Mouse (Mus musculus) regulatory T cell (primary cell): ENCODE results near the gene Arhgef28.

Experiments
- in situ Hi-C: fragments of 300-600 bp; cut with MboI, MseI; formaldehyde crosslinking; loops from one replicate; pipeline ENCODE4 v1.15.1; 2025; ENCODE audit warnings: high pct_unique_total_duplicates

Gene Arhgef28

GRCm38 (mm10) chr13:98205771-98206545 is at the start of gene Arhgef28:
Arhgef28 (minus strand) TSS chr13:98206439.
- in situ Hi-C loops, result no loop called here

- in situ Hi-C loops, result loop anchor here (25.0 kb wide), 1 partner anchor 1832 kb away; no protein-coding TSS in a partner anchor
Observed at GRCm38 (mm10) chr13:98254921-98255320, 48.7 kb upstream of the Arhgef28 start.

DNA sequence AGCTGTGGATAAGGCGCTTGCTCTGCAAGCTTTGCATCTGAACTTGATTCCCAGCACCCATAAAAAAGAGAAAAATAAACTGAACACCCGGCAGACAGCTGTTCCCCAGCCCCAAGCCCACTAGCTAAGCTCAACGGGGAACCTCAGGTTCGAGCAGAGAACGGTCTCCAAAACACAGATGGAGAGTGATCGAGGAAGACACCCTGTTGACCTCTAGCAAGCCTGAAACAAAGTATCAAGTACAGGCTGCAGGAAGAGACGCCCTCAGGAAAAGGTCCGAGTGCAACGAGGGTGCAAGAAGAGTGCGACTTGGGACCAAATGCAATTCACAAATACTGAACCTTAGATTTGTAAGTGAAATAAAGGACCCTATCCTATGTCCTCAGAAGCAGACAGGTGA is 43.4 kb upstream of the Arhgef28 start:
- in situ Hi-C loops, result no loop called here

GRCm38 (mm10) chr13:98245386-98245785 is 39.1 kb upstream of the Arhgef28 start:
- in situ Hi-C loops, result no loop called here

- in situ Hi-C loops, result no loop called here
Observed at GRCm38 (mm10) chr13:98244571-98245350, 38.5 kb upstream of the Arhgef28 start.

DNA sequence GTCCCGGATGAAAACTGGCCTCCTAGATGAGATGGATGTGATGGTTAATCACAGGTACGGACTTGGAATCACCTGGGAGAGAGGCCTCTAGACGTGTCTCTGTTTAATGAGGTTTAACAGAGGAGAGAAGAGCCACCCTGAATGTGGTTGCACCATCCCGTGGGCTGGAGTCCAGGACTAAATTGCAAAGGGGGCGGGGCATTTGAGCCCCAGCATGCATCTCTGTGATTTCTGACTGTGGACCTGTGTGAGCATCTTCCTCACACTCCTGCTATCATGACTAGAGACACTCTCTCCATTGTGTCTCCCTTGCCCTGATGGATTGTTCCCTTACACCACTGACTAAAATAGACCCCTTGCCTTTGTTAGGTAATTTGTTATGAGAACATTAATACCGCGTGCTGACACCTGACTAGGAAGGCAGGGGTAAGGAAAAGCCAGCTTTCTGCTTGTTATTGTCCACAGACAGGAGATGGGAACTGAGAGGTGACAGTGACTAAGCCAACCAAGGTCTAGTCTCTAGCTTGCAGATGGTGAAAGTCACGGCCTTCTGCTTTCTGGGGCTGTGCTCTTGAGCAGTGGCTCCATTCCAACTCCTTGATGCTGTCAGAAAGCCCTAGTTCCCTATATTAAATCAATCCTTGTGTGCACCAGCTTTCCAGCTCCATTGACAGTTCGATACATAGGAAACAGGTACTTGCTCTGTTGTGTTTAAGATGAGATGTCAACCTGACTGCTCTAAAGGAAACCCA is 35.5 kb upstream of the Arhgef28 start:
- in situ Hi-C loops, result no loop called here

DNA sequence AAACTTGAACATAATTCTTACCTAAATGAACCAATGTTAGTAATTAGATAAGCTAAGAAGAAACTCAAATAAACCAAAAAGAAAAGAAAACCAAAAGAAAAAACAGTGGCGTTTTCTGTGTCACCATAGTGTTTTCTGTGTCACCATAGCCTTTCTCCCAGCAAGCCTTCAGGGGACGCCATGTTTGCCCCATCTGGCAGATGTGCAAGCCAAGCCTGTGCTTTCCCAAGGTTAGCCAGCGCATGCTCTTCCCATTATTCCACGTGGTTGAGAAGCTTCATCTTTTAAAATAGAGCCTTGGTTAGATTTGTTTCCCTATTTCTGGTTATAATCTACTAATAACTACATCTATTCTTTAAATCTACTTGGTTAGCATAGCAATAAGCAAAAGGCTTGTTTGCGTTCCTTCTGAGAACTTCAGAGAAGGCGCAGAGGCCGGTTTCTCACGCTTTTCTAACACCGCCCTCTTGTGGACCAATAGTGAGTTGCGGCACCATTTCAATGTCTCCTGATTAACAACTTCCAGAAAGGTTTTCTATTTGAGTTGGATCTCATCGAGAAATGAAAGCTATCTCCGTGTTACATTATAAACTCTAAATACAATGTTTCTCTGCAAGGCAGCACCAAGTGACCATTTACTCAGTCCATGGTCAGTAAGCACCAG is 33.9 kb upstream of the Arhgef28 start:
- in situ Hi-C loops, result no loop called here

GRCm38 (mm10) chr13:98235451-98235850 is 29.2 kb upstream of the Arhgef28 start:
- in situ Hi-C loops, result no loop called here

DNA sequence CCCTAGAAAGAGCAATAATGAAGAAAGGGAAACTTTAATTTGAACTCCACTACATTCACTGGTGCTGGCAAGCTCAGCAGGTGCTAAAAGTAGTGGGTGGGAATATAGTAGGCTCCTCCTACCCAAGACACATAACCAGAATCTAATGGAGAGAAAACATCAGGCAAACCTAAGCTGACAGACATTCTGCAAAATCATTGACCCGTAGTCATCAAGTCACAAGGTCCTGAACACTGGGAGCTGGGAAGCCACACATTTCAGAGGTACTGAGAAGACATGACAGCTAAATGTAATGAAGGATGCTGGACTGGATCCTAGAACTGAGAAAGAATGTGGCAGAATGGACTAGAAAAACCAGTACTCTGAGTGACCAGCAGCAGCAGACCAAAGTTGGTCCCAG is 24.3 kb upstream of the Arhgef28 start:
- in situ Hi-C loops, result loop anchor here (5.0 kb wide), 1 partner anchor 203 kb away; no protein-coding TSS in a partner anchor

DNA sequence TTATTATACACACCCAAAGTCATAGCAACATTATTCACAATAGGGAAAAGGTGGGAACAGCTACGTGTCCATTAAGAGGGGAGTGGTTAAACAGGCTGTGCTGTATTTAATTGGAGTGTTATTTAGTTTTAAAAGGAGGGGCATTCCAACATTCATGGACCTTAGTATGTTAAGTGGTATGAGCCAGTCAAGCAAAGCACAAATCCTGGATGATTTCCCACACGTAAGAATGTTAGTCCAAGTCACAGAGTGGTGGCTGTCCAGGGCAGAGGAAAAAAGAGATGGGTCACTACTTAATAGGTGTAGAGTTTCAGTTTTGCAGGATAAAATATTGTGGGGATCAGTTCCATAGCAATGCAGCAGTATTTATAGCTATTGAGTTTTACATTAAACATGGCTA is 20.0 kb upstream of the Arhgef28 start:
- in situ Hi-C loops, result no loop called here

DNA sequence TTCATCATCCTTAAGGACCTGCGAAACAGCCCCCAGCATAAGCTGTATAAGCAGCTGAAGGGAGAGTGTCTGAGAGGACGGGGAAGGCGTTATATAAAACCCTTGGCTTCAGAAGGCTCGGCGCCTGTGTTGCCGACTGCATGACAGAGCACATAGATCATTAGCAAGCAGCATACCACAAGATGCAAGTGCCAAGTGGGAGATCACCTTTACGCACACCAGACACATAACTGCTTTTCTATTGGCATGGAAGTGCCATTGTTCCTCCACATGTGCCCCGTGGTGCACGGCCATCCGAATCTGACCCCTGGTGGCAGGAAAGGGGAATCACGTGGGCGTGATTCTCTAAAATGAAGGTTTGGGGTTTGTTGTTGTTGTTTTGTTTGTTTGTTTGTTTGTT is 16.6 kb upstream of the Arhgef28 start:
- in situ Hi-C loops, result no loop called here

GRCm38 (mm10) chr13:98210137-98210536 is 3.9 kb upstream of the Arhgef28 start:
- in situ Hi-C loops, result no loop called here

DNA sequence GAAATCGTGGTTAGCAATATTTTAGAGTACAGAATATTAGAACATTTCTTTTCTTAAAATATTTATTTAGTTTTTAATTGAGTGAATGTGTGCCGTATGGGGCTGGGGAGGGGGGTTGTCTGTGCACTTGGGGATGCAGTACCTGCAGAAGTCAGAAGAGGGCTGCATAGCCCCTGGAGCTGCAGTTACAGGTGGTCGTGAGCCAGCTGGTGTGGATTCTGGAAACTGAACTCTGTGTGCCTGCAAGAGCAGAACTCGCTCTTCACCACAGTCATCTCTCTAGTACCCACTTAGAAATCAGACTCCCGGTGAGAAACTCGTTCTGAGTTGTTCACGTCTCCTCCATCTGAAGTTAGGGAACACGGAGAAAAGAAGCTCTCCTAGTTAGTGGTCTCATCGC is 2.6 kb upstream of the Arhgef28 start:
- in situ Hi-C loops, result no loop called here

- in situ Hi-C loops, result no loop called here
Observed at GRCm38 (mm10) chr13:98206546-98206870, 269 bp upstream of the Arhgef28 start.

DNA sequence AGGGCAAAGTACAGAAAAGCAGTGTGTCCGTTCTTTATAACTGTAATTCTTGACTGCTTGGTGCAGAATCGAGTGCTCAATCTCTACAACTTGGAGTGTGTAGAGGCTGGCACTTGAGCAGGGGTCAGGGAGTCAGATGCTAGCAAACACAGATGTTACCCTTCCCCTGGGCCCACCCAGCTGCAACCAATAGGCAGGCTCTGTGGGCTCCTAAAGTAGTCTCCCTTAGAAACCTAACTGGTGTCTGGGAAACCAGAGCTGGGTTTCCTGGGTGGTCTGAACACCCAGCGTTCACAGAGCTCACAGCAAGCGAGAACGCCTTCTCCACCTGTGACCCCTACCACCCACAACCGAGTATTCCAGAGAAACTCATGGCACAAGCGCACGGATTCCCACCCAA is 1.1 kb downstream of the Arhgef28 start:
- in situ Hi-C loops, result no loop called here

- in situ Hi-C loops, result no loop called here
Observed at GRCm38 (mm10) chr13:98204371-98204770, 1.9 kb downstream of the Arhgef28 start.

GRCm38 (mm10) chr13:98201436-98201835 is 4.8 kb downstream of the Arhgef28 start:
- in situ Hi-C loops, result no loop called here

- in situ Hi-C loops, result no loop called here
Observed at GRCm38 (mm10) chr13:98192596-98192995, 13.6 kb downstream of the Arhgef28 start.

DNA sequence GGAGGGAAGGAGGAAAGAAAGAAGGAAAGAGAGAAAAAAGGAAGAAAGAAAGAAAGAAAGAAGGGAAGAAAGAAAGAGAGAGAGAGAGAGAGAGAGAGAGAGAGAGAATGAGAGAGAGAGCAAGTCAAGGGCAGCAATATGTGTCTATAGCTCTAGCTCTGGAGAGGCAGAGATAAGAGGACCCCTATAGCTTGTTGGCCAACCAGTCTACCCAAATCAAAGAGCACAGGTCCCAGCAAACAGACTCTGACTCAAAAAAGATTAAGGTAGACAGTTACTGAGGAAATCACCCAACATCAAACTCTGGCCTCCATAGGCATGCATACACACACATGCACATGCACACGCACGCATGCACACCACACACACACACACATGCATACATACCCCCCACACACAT is 17.7 kb downstream of the Arhgef28 start:
- in situ Hi-C loops, result no loop called here

- in situ Hi-C loops, result no loop called here
Observed at GRCm38 (mm10) chr13:98187904-98188303, 18.3 kb downstream of the Arhgef28 start.

DNA sequence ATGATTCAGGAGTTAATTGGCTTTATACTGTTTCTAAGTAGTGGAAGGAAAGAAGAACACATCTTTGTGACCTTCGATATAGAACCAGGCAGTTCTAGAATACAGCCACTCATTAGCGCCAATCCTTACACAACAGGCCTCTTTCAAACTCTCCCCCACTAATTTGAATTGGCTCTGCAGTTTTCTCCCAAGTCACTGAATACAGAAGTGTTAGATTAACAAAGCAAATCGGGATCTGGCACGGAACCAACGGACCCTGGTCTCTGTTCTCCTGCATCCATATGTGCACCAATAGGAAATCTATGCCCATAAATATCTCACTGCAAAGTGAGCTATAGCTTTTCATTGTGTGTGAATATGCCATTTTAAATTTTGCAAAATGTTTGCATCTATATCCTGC is 20.1 kb downstream of the Arhgef28 start:
- in situ Hi-C loops, result no loop called here

DNA sequence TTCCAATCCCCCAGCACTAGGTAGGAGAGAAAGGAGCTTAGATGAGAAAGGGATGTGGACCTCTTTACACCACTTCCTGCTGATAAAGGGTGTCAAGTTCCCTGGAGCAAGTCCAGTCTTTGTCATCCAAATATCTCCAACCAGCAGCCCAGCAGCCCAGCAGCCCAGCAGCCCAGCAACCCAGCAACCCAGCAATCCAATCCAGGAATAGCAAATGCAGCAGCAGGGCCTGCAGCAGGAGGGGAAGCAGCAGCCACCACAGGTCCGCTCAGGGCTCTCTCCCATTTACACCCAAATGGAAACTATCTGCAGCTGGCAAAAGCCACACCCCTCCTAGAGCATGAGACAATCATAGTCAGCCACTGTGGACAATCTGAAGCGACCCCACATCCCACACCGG is 21.6 kb downstream of the Arhgef28 start:
- in situ Hi-C loops, result no loop called here
